Mouse (Mus musculus) cerebellum, adult (tissue): Measurements from ENCODE around the gene Spa17.

Experiments used
- ATAC-seq: cut with Nextera tagmentation; 2 replicates; pipeline ENCODE4 v1.9.2; 2017; ENCODE audit warnings: mild to moderate bottlenecking, moderate library complexity, mixed read lengths; ENCODE audit not compliant: insufficient number of reproducible peaks, low FRiP score, low TSS enrichment

Gene Spa17

GRCm38 (mm10) chr9:37623981-37624380, 10.5 kb upstream of the Spa17 start:
- ATAC-seq: no peak

GRCm38 (mm10) chr9:37621290-37621689, 7.8 kb upstream of the Spa17 start:
- peak; percentile 71 for ATAC-seq

DNA sequence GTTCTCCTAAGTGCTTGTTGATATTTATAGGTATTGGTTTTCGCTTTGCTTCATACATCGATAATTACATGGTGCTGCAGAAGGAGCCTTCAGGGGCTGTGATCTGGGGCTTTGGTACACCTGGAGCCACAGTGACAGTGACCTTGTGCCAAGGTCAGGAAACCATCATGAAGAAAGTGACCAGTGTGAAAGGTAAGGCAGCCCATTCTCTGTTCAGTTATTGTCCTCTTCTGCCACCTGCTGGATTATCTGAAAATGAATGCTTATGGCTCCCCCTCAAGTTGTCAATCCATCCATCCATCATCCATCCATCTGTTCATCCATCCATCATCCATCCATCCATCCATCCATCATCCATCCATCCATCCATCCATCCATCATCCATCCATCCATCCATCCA, 3.2 kb upstream of the Spa17 start:
- no peak for ATAC-seq

GRCm38 (mm10) chr9:37615220-37615619, 1.7 kb upstream of the Spa17 start:
- ATAC-seq: no peak

- 0 out of 2 replicates have a peak, but pooled peaks have one; percentile 1 for ATAC-seq
Measured at GRCm38 (mm10) chr9:37614316-37614715, 794 bp upstream of the Spa17 start.

DNA sequence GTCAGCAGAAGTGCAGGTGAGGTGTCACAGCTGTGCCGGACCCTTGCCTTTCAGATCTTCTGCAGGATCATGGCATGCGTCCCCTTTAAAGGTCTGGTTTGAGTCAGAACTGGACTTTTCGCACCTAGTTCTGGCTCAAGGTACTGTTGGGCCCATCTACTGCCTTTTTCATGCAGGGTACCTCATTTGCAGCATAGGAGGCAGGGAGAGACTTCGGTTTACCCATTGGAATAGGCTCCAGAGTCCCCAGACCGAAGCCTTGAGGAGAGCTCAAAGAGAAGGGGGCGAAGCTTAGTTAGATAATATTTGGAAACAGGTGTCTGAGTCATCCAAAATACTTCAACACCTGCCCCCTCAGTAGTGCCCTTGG, 374 bp upstream of the Spa17 start:
- no peak; the same call in none of the 2 replicates for ATAC-seq

DNA sequence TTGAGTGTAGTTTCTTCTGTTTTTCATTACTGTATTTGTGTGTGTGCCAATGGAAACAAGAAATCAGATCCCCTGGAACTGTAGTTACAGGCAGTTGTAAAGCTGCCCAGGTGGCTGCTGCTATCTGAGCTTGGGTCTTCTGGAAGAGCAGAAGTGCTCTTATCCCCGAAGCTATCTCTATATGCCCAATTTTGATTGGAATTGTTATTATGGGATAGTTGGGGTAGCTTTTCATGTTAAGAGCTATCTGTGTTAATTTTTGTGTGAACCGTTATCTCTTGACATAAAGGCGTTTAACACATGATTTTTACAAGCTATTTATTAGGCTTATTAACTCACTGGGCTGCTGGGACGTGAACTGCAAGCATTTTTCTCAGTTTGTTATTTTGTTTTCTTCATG, 4.0 kb downstream of the Spa17 start:
- ATAC-seq: no peak

DNA sequence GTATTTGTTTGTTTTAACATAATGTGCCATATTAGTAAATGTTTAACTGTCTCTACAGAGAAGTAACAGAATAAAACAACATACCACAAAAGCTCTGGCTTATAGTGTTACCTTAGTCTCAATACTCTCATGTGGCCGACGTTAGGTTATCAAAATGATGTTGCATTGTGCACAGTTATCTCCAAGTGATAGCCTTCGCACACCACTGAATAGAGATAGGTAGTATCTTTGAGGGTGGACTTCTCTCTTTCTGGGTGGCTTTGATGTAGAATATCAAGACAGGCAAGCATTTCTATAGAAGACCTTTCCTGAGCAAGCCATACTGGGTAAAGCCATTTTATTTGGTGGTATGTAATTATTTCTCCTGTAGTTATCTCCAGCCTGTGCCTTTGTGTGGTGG, 8.4 kb downstream of the Spa17 start:
- ATAC-seq: no peak

DNA sequence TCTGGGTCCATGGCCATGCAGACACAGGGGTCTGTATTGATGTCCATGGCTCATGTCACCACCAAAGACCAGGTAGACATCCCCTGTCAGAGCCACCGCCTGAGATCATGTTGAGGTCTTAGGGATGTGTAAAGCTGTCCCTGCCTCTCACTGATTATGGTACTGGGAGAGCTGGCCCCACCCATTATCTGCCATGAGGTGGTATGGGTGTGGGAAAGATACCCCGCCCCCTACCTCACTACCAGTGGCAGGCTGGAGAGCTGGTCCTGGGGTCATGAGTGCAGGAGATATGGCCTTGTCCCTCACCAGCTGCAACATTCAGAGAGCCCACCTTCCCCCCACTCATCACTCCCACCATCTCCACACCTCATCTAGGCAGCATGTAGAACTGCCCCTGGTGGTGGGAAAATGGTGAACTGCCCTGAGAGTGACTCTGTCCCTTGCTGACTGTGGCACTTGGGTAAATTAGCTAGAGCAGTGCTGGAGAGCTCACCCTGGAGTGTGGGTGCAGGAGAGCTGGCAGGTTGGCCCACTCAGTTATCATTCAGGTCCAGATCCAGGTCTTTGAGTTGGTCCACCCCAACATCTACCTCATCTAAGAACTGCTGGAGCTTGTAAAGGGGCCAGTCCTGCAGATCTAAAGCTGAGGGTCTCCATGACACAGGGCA, 12.8 kb downstream of the Spa17 start:
- no peak for ATAC-seq

GRCm38 (mm10) chr9:37598637-37599036, 14.9 kb downstream of the Spa17 start:
- ATAC-seq: no peak

DNA sequence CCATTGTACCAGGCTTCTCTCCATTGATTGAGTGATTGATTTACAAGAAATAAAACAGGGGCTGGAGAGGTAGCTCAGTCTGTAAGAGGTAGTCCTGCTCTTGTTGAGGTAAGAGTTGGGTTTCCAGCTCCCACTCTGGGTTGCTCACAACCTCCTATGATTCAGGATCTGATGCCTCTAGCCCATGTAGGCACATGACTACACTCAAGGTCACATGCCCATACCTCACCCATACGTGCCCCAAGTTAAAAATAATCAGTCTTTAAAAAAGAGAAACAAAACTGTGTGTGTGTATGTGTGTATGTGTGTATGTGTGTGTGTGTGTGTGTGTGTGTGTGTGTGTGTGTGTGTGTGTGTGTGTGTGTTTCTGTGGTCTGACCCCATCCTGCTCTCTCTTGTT, 18.0 kb downstream of the Spa17 start:
- no peak for ATAC-seq

DNA sequence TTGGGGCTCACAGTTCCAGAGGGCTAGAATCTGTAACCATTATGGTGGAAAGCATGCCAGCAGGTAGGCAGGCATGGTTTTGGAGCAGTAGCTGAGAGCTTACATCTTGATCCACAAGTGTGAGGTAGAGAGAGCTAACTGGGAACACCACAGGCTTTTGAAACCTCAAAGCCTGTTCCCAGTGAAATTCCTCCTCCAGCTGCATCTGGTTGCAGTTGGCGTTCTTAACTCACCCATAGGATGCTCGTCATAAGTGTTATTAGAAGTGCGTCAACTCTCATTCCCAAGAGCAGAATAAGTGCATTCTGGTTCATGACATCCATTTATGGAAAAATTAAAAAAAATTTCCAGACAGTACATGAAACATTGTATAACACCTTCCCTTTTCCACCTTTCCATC, 19.8 kb downstream of the Spa17 start:
- no peak for ATAC-seq

DNA sequence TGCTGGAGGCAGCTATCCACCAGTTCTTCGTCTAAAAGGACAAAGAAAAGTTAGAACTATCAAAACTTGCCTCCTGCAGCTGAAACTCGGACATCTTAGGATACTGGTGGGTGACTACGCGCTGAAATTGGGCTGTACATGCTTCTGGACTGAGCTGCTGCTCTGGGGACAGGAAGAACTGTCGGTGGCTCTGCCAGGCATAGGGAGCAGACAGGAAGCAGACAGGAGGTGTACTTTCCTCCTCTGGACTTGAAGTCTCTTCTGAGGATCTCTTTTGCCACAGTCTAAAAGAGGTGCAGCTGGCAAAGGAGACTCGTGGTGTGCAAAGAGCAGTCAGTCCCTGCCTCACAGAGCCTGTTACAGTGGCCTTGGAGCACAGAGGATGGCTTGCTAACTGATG, 20.9 kb downstream of the Spa17 start:
- no peak for ATAC-seq

DNA sequence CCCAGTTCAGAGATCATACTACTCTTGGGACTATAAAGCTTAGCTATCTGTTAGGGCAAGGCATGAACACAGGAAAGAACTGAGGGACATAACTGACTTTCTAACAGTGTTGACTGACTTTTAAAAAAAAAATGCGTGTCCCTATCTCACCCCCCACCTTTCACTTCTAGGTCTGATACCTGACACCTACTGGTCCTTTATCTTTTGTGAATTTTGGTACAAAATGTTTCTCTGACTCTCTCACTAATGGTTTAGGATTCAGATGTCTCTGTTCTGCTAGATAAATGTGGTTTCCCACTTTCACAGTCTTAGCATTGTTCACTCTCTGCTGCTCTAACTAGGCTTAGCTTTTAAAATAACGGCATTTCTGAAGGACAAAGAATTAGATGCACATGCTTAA, 21.5 kb downstream of the Spa17 start:
- no peak for ATAC-seq

DNA sequence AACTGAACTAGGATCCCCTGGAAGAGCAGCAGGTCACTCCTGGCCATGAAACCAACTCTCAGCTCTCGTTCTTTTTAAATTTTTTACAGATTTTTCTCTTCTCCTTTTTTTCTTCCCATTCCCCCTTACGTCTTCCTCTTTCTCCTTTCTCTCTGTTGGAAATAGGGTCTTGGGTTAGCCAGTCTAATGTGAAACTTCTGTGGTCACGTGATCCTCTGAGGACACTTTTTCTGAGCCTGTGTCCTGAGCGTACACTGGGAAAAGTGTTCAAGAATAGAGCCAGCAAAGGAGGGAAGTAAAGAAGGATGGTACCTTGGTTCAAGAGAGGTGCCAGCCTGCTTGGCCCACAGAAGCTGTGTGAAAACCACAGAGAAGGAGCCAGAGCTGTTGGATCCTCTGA, 23.1 kb downstream of the Spa17 start:
- no peak for ATAC-seq

DNA sequence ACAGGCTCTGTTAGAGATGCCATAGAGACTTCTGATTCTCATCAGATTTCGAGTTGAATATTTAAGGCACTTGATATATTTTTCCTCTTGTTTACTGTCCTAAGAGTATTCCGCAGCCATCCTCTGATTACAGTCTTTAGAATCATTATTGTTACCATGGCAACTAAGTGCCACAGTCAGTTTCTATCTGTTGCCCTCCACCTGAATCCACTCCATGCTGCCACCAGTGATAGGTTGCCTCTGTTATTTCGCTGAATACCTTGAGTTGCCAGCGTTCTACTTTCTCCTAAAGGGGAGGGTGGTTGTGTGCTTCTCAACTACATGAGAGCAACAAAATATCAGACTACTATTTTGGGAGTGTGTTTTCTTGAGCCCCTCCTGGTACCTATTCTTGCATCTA, 26.8 kb downstream of the Spa17 start:
- no peak for ATAC-seq

DNA sequence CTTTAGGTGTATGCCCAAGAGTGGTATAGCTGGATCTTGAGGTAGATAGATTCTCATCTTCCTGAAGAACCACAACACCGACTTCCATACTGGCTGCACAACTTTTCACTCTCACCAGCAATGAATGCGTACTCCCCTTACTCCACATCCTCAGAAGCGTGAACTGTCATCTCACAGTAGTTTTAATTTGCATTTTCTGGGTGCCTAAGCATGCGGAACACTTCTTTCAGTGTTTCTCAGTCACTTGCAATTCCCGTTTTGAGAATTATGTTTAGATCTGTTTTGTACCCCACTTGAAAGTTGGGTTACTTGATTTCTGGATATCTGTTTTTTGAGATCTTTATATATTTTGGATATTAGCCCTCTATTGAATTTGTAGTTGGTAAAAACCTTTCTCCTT, 29.9 kb downstream of the Spa17 start:
- ATAC-seq: no peak

- no peak for ATAC-seq
Measured at GRCm38 (mm10) chr9:37576436-37576930, 37.0 kb downstream of the Spa17 start.

DNA sequence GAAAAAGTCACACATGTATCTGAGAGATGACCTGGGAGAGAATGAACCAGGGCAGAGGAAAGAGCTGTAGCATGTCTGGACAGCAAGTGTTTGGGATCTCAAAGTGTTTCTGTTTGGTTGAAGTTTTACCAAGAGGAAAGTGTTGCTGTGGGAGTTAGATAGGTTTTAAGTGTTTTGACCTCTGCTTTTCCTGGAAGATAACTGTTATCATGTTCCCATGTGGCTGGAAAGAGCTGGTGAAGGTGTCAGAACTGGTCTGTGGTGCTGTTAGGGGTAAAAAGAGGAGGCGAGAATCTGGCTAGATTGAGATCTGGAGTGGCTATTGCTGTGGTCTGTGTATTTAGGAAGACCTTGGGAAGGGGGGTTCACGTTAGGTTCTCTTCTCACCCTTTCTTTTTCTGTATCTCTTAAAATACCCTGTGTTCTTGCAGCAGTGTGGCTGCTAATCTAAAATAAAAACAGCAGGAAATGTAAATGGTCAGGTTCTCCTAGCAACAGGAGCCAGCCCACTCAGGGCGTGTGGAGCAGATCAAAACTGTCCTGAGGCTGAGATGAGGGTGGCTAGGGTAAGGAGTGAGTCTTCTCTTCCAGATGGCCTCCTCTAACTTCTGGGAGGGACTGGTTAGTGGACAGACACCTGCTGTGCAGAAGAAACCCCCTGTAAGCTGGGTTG, 41.2 kb downstream of the Spa17 start:
- no peak for ATAC-seq

GRCm38 (mm10) chr9:37569231-37569835, 44.2 kb downstream of the Spa17 start:
- ATAC-seq: no peak

DNA sequence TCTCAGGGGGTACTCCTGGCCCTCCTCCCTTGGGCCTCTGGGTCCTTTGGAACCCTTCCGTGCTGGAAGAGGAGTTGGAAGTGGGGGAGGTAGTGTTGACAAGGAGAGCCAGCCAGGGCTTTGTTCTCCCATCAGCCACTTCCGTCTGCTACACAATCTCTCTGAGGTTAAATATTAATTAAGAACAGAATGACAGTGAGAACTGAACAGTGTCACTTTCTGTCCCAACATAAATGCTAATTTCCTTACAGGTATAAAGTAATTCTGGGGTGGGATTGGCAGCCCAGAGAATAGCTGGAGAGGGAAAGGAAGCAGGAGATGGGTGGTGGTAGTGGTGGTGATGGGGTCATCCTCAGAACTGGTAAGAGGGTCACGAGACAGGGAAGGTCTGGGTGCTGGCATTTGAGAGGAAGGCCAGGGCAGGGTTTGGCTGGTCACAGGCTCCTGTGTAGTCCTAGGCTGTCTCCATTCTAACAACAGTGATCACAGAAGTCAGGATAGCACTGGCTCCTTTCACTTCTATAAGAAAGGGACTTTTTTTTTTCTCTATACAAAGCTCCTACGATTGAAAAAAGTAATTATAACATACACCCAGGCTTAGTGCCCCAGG, 44.8 kb downstream of the Spa17 start:
- no peak for ATAC-seq
